Mouse (Mus musculus) brain, embryonic 18.5 days (tissue): ENCODE data around the gene Bahcc1.
A peak's percentile ranks its signal among the peaks of the same experiment; 100 is the strongest.

ENCODE experiments used
- DNase-seq: peaks from one replicate; pipeline ENCODE4 v3.0.0-alpha.2; 2012; ENCODE audit warnings: low read depth, low spot score

Bahcc1 gene

DNA sequence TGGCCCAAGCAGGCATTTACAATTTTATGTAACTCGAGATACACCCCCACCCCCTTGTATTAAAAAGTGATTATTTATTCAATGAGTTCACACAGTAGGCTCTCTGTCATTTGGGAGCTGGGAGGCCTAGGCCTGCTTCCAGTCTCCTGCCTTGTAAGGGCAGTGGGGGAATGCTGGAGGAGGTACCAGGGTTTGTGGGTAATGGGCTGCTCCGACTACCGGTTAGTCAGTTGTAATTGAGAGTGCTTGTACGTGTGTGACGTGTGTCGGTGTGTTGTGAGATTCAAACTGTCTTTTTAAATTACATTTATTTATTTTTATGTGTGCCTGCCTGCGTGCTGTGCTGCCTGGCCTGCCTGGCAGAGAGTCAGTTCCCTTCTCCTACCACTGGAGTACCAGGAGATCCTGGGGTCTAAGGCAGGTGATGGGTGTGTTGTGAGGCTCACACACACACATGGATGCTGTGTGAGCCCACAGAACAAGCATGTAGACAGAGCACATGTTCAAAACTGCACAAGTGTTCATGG, 3.8 kb upstream of the Bahcc1 start:
- no peak for DNase-seq

- no peak for DNase-seq
Measured at GRCm38 (mm10) chr11:120229861-120230751, 2.6 kb upstream of the Bahcc1 start.

- no peak for DNase-seq
Measured at GRCm38 (mm10) chr11:120230841-120231370, 1.8 kb upstream of the Bahcc1 start.

- DNase-seq: peak; percentile 100
Measured at GRCm38 (mm10) chr11:120231379-120231778, 1.4 kb upstream of the Bahcc1 start.

DNA sequence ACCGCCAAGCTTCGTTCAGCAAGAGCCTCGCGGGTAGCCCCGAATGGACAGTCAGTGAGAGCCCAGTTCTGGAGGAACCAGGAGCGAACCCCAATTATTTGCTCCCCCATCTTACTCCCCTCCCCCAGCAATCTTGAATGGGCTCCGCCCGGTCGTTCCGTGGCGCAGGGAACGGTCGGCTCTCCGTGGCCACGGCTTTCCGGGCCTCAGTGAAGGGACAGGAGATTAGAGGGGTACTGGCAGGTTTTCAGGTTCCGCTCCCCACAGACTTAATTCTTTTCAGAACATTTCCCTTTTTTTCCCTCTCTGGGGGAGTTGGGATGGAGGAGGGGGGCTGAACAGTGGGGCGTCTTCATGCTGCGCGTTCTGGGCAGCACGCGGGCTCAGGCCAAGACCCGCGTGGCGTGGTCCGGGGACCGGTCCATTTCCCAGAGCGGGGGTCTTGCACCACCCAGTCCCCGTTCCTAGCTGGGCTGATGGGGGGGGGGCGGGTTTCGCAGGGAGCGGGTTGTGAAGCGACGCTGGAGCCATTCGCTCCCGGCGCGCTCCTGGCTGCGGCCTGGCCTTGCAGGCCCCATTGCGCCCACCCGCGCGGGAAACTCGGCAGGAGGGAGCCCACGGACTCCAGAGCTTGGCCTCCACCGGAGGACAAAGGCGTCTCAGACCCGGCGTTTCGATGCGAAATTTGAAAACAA, 841 bp downstream of the Bahcc1 start:
- no peak for DNase-seq

DNA sequence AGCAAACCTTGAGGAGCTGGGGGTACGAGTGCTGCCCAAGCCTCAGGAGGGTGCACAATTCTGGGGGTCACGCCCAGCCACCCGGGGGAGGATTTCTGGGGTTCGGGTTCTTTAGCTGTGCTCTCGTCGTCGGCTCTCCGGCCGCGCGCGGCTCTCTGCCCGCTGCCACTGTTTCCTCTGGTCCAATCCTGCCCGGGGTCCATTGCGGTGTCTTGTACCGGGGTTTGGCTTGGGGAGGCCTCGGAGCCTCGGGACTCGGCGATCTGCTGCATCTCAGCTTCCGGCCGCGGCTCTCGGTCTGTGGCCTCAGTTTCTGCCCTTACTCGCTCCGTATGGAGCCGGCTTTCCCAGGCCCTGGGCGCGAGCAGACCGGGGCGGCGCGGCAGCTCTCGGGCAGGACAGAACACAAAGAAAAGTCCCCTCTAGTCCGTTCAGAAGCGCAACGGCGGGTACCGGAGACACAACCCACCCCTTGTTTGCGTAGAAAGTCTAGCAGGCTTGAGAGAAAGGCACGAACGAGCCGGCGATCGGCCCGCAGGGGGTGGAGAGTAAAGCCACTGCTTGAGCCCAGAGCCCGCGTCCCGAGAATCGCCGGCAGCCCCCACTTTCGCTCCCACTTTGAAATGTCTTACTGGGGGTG, 1.5 kb downstream of the Bahcc1 start:
- DNase-seq: no peak

GRCm38 (mm10) chr11:120234776-120235181, 2.0 kb downstream of the Bahcc1 start:
- DNase-seq: no peak

GRCm38 (mm10) chr11:120235385-120236113, 2.8 kb downstream of the Bahcc1 start:
- DNase-seq: no peak

DNA sequence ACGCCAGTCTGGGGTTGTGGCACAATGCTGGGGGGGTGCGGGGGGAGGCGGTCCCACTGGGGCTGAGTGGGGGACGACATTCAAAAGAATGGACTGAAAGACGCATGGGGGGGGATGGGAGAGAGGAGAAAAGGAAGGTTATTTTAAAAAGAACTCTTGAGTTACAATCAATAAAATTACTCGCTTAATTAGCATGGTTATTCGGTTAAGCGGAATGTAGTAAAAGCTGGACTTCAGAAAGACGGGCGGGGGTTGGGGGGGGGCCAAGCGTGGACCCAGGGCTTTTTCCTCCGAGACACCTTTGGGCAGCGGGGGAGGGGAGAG, 3.3 kb downstream of the Bahcc1 start:
- DNase-seq: no peak

DNA sequence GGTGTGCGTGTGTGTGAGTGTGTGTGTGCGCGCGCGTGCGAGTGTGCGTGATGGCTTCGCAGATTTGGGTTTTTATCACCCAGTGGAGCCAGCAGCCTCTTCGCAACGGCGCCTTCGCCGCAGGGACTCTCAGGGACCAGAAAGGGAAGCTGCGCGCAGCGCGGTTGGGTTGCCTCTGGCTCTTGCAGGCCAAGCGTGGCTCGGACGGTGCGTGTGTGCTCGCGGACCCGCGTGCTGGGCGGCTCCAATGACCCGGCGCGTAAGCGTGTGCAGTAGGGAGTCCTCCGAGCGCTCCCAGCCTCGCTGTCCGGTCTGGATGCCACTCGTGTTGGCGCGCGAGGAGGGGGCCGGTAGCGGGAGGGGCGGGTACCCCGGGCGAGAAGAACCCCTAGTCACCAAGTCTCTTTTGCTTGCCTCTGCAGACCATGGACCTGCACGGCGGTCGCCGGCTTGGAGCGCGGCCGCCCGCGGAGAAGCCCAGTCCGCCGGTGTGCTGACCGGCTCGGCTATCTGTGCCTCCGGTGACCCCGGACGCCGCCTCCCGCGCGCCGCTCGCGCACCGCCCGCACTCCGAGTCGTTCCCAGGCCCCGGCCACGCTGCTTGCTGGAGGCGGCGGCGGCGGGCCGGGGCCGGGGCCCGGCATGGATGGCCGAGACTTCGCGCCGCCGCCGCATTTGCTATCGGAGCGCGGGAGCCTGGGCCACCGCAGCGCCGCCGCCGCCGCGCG, 3.9 kb downstream of the Bahcc1 start:
- no peak for DNase-seq

DNA sequence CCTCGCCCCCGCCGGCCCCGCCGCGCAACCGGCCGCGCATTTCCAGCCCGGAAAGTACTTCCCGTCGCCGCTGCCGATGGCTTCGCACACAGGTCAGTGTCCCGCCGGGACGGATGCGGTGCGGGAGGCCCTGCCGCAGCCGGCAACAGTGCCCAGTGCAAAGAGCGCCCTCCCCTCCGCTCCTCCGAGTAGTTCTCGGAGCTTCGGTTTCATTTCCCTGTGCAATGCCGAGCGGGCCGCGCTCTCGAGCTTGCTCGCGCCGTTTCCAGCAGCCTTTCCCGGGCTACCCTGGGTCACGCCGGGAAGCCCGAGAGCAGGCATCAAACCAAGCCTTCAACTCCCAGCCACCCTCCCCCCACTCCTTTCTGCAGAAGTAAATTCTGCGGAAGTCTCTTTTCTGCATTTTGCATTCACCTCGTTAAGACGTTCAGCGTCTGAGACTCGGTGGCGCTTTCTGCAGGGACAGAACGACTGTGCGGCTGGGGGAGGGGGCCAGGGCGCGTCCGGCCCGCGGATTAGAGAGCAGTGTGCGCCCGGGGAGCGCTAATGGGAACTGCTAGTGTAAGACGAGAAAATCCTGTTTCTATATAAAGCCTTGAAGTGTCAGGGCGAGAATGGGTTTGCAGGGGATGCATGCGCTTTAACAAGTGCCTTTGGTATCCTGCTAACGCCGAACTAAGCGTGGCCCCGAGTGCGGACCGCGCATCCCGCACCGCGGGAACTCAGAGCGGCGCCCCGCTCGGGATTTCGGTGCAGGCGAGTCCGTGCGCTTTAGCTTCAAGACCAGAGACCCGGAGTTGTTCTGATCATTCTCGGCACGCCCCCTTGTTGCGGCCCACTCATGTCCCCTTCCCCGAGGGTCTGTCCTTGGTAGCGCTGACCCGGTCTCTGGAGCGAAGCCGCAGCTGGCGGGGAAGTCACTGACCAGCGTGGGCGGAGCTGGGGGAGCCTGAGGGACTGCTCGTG, 4.7 kb downstream of the Bahcc1 start:
- no peak for DNase-seq

- no peak for DNase-seq
Measured at GRCm38 (mm10) chr11:120238306-120238705, 5.6 kb downstream of the Bahcc1 start.

DNA sequence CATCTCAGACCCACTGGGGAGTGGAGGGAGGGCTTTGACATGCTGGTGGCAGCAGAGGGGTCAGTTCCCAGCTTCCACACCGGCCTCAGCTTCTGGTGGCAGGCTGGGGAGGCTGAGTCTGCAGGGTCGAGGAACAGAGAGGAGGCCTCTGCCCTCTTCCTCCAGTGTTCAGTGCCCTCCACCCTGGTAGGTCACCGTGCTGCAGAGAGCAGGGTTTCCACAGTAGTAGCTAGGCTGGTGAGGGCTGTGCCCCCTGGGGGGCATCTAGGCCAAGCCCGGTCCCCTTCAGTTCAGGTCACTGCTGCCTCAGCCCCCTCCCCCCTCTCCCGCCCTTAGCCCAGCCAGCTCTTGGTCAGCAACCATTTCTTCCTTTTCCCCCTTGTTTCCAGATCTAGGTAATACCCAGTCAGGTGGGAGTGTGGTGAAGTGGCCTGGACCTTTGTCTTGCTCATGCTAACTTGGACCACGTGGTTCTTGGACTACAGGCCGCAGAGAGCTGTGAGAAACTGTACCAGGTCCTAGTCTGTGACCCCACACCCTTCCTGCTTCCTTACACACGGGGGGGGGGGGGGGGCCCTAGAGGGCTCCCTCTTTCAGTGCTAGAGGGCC, 6.1 kb downstream of the Bahcc1 start:
- DNase-seq: no peak

- no peak for DNase-seq
Measured at GRCm38 (mm10) chr11:120239581-120239991, 6.8 kb downstream of the Bahcc1 start.

DNA sequence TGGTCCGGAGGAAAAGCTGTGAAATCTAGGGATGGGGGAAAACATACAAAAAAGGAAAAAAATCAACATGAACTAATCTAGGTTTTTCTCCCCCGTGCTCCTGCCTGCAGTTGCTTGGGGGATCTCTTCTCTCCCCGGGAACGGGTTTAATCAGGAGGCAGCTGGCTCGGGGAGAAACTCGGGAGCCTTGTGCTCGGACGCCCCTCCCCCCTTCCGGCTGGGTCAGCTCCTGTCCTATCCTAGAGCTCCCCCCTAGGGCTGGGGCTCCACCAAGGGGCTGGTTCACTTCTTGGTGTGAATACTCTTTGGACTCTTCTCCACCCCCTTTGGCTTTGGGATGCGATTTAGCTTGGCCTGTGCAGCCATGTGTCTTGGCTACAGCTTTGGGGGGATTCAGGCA, 7.5 kb downstream of the Bahcc1 start:
- no peak for DNase-seq

- DNase-seq: no peak
Measured at GRCm38 (mm10) chr11:120240941-120241890, 8.5 kb downstream of the Bahcc1 start.

DNA sequence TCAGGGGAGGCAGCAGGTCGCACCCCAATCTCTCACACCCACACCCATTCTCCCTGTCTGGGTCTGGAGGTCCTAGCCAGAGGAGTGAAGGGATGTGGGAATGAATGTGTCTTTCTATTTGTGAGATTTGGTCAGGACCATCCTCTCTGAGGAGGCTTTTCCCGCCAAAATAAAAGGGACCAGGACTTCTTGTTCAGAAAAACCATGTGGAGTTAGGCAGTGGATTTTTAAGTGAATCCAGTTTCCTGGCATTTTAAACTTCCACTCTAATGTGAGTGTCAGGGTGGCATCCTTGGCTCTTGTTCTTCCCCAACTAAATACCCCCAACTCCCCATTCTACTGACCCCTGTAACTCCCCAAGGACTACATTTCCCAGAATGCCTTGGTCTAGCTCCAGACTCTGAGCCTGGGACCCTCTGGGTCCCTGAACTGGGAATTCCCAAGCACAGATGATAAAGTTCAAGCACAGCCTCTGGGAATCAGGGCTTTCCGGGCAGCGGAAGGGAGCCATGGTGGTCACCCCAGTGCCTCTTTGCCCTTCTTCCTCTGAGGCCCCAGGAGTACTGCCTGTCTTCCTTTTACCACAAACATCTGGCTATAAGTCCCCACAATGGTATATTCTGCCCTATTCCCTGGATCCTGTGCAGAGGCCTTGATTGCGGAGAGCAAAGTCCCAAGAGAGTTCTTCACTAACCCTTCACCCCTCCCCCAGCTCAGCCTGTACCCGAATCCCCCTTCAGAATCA, 9.4 kb downstream of the Bahcc1 start:
- DNase-seq: no peak
